Mouse (Mus musculus) frontal cortex, postnatal 25 days (tissue): Measurements from ENCODE around the gene Tgfb2.

Source experiments
- DNase-seq, 2 experiments: peaks; one replicate each; pipeline ENCODE4 v3.0.0; 2022; ENCODE audit warnings: low spot score in 2 of 2

Gene Tgfb2

DNA sequence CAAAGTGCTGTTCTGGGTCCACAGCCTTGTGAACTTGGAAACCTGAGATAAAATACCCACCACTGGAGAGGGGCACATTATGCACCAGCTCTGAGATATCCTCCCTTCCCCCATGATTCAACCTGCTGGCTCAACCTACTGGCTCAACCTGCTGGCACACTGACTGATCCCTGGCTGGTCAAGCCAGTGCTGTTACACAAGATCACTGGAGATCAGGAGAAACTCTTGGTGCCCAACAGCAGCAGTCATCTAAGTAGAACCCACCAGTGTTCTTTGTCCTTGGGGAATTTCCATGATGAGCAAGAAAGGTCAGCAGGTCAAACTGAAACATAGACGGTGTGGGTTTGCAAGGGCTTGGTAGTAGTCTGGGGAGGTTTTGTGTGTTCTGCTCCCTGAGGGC lies 49.6 kb downstream of the Tgfb2 start:
- DNase-seq, result no peak

- DNase-seq, result peak in 1 of 2 experiments; percentile 14
Observed at GRCm38 (mm10) chr1:186655096-186655495, 50.7 kb downstream of the Tgfb2 start.

DNA sequence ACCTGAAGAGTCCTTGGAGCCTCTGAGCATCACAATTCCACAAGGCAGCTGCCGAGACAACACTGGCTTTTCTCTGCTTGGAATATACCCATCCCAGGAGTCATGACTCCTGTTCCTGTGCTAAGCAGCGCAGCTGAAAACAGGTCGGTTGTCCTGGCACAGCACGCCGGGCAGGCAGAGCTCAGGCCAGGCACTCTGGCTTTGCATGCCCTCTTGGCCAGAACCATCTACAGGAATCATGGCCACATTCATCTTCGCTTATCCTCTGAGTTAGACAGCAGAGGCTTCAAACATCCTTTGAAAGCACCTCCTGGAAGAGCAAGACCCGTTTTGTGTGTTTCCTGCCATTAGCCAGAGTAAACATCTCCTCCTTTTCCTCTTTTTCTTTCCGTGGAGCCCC lies 53.6 kb downstream of the Tgfb2 start:
- DNase-seq, result no peak

DNA sequence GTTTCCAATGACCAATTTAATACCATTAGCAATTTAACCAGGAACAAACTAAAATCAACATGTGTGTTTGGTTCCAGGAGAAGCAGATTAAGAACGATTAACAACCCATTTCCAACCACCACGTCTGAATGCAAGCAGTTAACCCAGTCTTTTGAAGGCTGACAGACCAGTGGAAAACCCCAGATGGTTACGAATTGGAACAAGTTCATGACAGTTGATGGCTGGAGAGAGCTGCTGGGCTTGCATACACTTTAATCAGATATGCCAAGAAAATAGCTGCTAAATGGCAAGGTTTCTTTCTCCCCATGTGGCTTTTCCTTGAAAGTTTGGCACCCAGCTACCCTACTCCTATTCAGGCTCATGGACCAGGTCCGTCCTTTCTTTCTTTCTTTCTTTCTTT lies 55.8 kb downstream of the Tgfb2 start:
- DNase-seq, result no peak

- DNase-seq, result no peak
Observed at GRCm38 (mm10) chr1:186637304-186638213, 68.2 kb downstream of the Tgfb2 start.

- no peak for DNase-seq
Observed at GRCm38 (mm10) chr1:186635045-186635444, 70.7 kb downstream of the Tgfb2 start.

- no peak for DNase-seq
Observed at GRCm38 (mm10) chr1:186631457-186631856, 74.3 kb downstream of the Tgfb2 start.

GRCm38 (mm10) chr1:186630971-186631370 lies 74.8 kb downstream of the Tgfb2 start:
- DNase-seq, result no peak

- DNase-seq, result peak in 1 of 2 experiments; percentile 26
Observed at GRCm38 (mm10) chr1:186627451-186627995, 78.3 kb downstream of the Tgfb2 start.

DNA sequence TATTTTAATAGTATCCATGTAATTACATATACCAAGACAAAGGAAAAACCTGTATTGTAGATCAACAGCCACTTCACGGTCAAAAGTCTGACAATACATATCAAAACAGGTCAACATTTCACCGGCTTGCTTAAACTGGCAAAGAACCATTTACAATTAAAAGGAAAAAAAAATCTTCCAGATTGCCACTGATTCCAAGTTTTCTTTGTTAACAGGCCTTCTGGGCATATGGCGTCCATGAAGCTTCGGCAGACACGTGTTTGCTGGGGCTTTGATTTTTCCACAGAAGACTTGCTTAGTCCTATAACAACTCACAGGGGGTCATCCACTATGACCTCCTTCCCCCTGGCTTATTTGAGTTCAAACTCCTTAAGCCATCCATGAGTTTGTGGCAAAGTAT lies 81.3 kb downstream of the Tgfb2 start:
- DNase-seq, result no peak

DNA sequence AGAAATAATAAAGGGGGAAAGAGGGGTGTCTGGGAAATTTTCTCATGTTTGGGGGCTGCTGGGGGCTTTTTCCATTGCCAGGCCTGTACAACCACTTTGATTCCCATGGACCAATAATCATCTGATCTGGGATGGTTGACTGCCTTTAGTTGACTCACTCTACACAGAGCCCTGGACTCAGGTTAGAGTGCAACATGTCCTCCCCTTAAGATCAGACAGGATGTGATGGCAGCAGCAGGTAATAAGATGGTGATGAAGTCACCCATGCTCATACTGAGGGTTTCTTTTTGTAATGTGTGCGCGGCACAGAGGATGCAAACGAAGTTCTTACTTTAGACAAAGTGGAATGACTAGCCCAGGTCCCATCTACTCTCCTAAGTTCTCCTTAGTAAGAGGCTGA lies 84.0 kb downstream of the Tgfb2 start:
- DNase-seq, result no peak

DNA sequence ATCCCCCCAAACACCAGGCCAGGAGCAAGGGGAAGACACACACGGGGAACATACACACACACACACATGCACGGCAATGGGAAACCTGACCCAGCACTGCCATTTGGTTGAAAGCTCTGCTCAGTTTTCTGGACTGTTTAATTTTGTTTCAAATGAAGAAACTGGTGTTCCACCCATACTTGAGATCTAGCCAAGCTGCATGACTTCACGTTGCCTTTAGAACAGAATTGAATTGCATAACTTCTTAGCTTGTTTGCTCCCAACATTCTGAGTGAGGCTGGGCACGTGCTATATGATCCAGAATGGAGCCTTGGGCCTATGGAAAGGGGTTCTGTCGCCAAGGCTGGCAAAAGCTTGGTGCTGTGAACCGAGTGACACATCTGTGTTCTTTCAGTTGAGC lies 87.5 kb downstream of the Tgfb2 start:
- no peak for DNase-seq

- DNase-seq, result no peak
Observed at GRCm38 (mm10) chr1:186611371-186611770, 94.4 kb downstream of the Tgfb2 start.

DNA sequence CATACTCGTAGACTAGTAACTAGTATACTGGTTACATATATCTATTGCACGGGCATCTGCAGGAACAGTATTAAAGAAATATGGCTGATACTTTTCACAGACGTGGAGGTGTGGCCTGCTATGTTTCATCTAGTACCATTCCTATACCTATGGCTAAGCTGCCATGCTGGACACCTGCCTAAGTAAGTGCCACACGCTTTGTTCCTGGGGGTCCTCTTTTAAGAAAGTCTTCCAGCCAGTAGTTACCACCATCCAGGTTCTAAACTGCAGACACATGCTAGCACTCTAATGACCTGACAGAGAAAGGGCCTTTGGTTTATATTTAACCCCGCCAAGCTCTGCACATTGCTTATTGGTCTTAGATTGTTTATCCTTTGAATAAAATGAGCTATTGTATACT lies 95.3 kb downstream of the Tgfb2 start:
- DNase-seq, result no peak

- no peak for DNase-seq
Observed at GRCm38 (mm10) chr1:186609793-186610233, 96.0 kb downstream of the Tgfb2 start.

DNA sequence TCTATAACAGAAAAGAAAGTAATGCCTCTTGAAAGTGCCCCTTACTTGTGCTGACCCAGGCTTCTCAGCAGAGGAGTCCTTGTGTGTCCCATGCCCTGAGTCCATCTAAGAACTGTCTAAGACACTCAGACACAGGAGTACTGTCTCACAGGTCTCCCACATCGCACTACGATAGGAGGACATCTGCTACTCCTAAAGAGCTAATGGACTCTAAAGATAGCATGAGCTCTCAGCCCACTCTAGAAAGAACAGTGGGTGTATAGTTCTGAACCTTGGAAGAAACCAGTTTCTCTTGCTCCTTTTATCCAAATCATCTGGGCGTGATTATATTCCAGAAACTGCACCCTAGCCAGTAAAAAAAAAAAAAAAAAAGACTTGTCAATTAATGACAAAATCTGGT lies 97.7 kb downstream of the Tgfb2 start:
- no peak for DNase-seq

DNA sequence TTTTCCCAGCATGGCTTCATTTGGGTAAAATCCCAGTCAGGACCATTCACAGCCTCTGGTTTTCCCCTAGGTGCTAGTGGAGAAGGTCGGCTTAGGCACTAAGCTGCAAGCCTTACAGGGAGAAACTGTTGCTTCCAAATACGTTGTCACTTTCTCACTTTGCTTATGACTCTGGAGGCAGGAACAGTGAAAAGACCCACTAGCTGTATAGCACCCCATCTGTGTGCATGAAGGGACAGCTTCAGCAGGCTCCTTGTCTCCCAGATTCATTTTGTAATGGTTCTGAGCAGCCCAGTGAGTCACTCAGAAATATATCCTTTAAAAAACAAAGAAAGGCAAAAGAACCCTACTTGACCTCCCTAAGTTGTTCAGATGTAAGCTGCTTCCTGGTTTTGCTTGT lies 100.2 kb downstream of the Tgfb2 start:
- no peak for DNase-seq

DNA sequence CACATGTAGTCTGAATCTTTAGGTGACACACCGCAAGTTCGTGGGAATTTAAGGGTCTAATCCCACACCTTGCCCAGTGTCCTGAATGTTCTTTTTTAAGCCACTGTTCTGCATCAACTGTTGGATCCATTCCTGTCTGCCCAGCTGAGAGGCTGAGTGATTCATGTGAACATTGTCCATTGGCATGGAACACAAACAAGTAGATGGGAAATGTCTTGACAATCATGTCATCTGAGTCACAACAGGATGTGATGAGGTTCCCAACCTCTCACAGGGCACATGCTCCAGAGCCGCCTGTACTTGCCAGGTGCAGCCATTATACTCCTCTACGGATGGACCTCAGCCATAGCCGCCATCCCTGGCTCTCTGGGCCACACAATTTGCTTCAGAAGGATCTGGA lies 101.7 kb downstream of the Tgfb2 start:
- no peak for DNase-seq

GRCm38 (mm10) chr1:186588226-186588625 lies 117.6 kb downstream of the Tgfb2 start:
- no peak for DNase-seq

DNA sequence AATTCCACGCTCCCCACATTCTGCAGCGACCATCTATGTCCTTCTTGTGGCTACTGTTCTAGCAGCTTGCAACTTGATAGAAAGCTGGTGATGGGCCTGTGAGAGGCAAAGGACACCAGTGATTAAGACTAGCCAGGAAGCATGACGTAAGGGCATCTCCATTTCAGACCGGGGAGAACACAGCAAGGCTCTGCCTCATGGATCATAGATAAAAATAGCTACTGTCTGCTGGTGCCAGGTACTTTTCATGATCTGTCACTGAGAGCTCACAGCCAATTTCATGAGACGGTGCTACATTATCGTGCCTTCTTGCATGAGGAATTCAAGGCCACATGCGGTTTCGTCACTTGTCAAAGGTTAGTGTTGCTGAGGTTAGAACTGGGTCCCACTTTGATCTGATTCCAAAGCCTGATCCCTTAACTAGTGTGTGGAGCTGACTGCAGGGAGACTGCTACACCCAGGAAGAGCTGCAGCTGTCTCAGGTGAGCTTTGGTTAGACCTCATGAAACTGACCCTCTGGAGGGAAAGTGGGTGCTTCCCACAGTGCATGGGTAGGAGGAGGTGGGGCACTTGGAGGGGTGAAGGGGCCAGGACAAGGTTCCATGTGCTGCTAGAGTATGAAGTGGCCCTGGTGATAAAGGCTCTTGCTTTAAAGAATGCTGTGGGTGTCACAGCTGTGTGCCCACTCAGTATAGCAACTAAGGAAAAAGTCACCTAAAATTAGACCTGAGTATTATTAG lies 118.6 kb downstream of the Tgfb2 start:
- DNase-seq, result no peak

GRCm38 (mm10) chr1:186585571-186586164 lies 120.1 kb downstream of the Tgfb2 start:
- DNase-seq, result no peak

GRCm38 (mm10) chr1:186583933-186584332 lies 121.9 kb downstream of the Tgfb2 start:
- DNase-seq, result no peak
